Mouse (Mus musculus) megakaryocyte-erythroid progenitor cell, adult 5-6 weeks (primary cell): ENCODE results near the gene Yipf2. TPM values are rescaled to one million over a fixed set of nuclear protein-coding genes. Genes with fewer than 3 reads are reported as not detected.

Source experiments
- total RNA-seq, 2 experiments: library from RNA; stranded (forward) in 1 of 2; stranded (reverse) in 1 of 2; fragments of 200-1000, 215-1000 nt in 1 of 2; fragments of >200 nt in 1 of 2; fragmentation: Nextera tagmentation in 1 of 2; gene quantifications; 2 replicates each; pipeline ENCODE4 v1.2.3; 2014 to 2017

Gene Yipf2
- total RNA-seq, 2 experiments from 2014 or later: 4.9 to 5.6 TPM

Other genes with a start within 250 kb of the Yipf2 start
- gene Ilf3, start 225.0 kb downstream of the Yipf2 start, total RNA-seq (2014; fragmentation: Nextera tagmentation): 76.3 and 86.0 TPM in 2 replicates
- 67.3 and 88.4 TPM in 2 replicates for gene Ilf3, start 225.0 kb downstream of the Yipf2 start, total RNA-seq (2017)
- 56.6 and 56.8 TPM in 2 replicates for gene Qtrt1, start 181.0 kb downstream of the Yipf2 start, total RNA-seq (2014; fragmentation: Nextera tagmentation)
- gene Qtrt1, start 181.0 kb downstream of the Yipf2 start, total RNA-seq (2017): 23.5 and 36.1 TPM in 2 replicates
- 62.6 and 81.4 TPM in 2 replicates for gene Dnm2, start 167.9 kb downstream of the Yipf2 start, total RNA-seq (2014; fragmentation: Nextera tagmentation)
- gene Dnm2, start 167.9 kb downstream of the Yipf2 start, total RNA-seq (2017): 58.7 and 63.8 TPM in 2 replicates
- 17.0 and 26.4 TPM in 2 replicates for gene Tmed1, start 82.6 kb downstream of the Yipf2 start, total RNA-seq (2014; fragmentation: Nextera tagmentation)
- 13.5 and 14.6 TPM in 2 replicates for gene Tmed1, start 82.6 kb downstream of the Yipf2 start, total RNA-seq (2017)
- 2.5 and 5.3 TPM in 2 replicates for gene AB124611, start 66.7 kb downstream of the Yipf2 start, total RNA-seq (2014; fragmentation: Nextera tagmentation)
- 1.8 and 11.3 TPM in 2 replicates for gene AB124611, start 66.7 kb downstream of the Yipf2 start, total RNA-seq (2017)
- 95.2 and 131 TPM in 2 replicates for gene Carm1, start 45.9 kb downstream of the Yipf2 start, total RNA-seq (2014; fragmentation: Nextera tagmentation)
- gene Carm1, start 45.9 kb downstream of the Yipf2 start, total RNA-seq (2017): 24.9 and 46.0 TPM in 2 replicates
- 27.2 and 30.2 TPM in 2 replicates for gene Timm29, start 106 bp downstream of the Yipf2 start, total RNA-seq (2014; fragmentation: Nextera tagmentation)
- 37.6 and 51.4 TPM in 2 replicates for gene Timm29, start 106 bp downstream of the Yipf2 start, total RNA-seq (2017)
- 96.0 and 106 TPM in 2 replicates for gene Smarca4, start 23.3 kb upstream of the Yipf2 start, total RNA-seq (2014; fragmentation: Nextera tagmentation)
- gene Smarca4, start 23.3 kb upstream of the Yipf2 start, total RNA-seq (2017): 55.3 and 82.3 TPM in 2 replicates
- gene Ldlr, start 130.7 kb upstream of the Yipf2 start, total RNA-seq (2014; fragmentation: Nextera tagmentation): 8.4 and 14.8 TPM in 2 replicates
- 11.5 and 13.9 TPM in 2 replicates for gene Ldlr, start 130.7 kb upstream of the Yipf2 start, total RNA-seq (2017)
- 49.0 and 79.0 TPM in 2 replicates for gene Spc24, start 167.5 kb upstream of the Yipf2 start, total RNA-seq (2014; fragmentation: Nextera tagmentation)
- gene Spc24, start 167.5 kb upstream of the Yipf2 start, total RNA-seq (2017): 77.1 and 107 TPM in 2 replicates
- gene Kank2, start 205.9 kb upstream of the Yipf2 start, total RNA-seq (2014; fragmentation: Nextera tagmentation): 0.61 TPM in 1 of 2 replicates, not detected in the other
- gene Kank2, start 205.9 kb upstream of the Yipf2 start, total RNA-seq (2017): 0.23 TPM in 1 of 2 replicates, not detected in the other
- not detected in 2 replicates for gene Angptl8, start 242.7 kb upstream of the Yipf2 start, total RNA-seq (2014; fragmentation: Nextera tagmentation)
- not detected in 2 replicates for gene Angptl8, start 242.7 kb upstream of the Yipf2 start, total RNA-seq (2017)